Mouse (Mus musculus) megakaryocyte, embryonic 14.5 days (primary cell): Measurements from ENCODE around the gene Mfsd6l. TPM values are rescaled to one million over a fixed set of nuclear protein-coding genes. Genes with fewer than 3 reads are reported as not detected.

Source experiments
- H3K27me3 ChIP-seq: replicated peaks from 2 replicates; pipeline ENCODE3; 2012; ENCODE audit warnings: inconsistent platforms
- H3K36me3 ChIP-seq: replicated peaks from 2 replicates; pipeline ENCODE3; 2012; ENCODE audit warnings: low read length, inconsistent platforms, mixed read lengths
- H3K4me1 ChIP-seq: 2 replicates; pipeline ENCODE4 v1.6.1; 2012; ENCODE audit warnings: inconsistent platforms
- H3K4me3 ChIP-seq: replicated peaks from 2 replicates; pipeline ENCODE3; 2012; ENCODE audit warnings: moderate library complexity, mild to moderate bottlenecking, inconsistent platforms
- H3K9me3 ChIP-seq: 2 replicates; pipeline ENCODE4 v1.6.1; 2012; ENCODE audit warnings: inconsistent platforms
- FLI1 ChIP-seq: IDR thresholded peaks from 2 replicates; pipeline ENCODE4 v1.6.1; 2012; ENCODE audit warnings: low read length, inconsistent platforms, mixed read lengths
- GATA1 ChIP-seq: IDR thresholded peaks from 3 replicates; pipeline ENCODE4 v1.6.1; 2012; ENCODE audit warnings: mixed read lengths, low read length, inconsistent platforms, borderline replicate concordance
- polyA plus RNA-seq: library from polyadenylated mRNA; stranded (reverse); fragments of >175 nt; gene quantifications from 2 replicates; pipeline ENCODE4 v1.2.3, GENCODE M21; 2012; ENCODE audit warnings: low replicate concordance; ENCODE audit not compliant: insufficient read depth

The Mfsd6l gene
- 0.04 TPM in 1 of 2 replicates, not detected in the other for polyA plus RNA-seq

DNA sequence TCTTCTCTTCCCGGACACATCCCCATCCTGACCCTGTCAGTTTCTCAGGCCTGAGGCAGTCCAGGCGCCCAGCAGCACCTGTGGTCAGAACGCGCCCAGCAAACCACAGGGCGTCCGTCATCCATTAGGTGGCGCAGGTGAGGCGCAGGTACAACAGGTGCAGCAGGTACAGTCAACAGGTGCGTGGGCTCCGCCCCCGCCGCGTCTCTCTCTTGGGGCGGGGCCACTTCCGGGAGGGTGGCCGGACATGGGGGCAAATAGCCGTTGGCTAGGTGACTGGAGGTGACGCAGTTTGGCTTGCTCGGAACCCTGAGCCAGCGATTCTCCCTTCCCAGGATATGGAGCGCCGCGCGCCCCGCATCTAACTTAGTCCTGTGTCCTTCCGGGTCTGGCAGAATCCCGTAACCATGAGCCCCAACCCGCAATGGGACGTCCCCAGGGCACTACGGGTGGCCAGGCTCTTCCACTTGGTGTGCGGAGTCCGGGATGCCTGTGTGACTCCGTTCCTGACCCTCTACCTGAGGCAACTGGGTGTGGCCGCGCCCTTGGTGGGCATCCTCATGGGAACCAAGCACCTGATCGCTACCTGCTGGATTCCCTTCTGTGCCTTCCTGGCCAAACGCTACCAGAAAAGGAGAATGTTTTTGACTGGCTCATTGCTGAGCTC lies at the start of gene Mfsd6l:
Gene Mfsd6l (plus strand): TSS at position 269 of the 667 bp plus-strand sequence.
- Histone ChIP-seq H3K4me3 (no peak within 1 kb of the TSS), H3K36me3 (no peaks in the 10 kb centered on the region), H3K9me3 (no peaks in the 10 kb centered on the region), H3K27me3 (peaks cover 32% of the 10 kb centered on the region), H3K4me1 (no peaks in the 10 kb centered on the region)
- no peak for TF ChIP-seq GATA1
- TF ChIP-seq FLI1: no peak

DNA sequence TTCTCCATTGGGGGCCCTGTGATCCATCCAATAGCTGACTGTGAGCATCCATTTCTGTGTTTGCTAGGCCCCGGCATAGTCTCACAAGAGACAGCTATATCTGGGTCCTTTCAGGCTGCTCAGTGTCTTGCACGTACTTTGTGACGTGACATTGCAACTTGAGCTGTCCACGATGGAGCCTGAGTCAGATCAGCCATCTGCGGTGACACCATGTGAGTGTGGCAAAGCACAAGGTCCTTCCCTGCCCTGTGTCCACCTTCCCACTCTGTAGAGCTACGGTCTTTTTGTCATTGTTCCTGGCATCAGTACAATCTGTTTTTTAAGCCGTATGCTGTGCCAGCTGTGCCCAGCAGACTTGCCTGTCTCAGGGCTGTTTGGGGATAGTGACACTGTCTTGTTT lies 48.7 kb upstream of the Mfsd6l start:
- H3K4me1 ChIP-seq: peaks cover 10% of the 10 kb centered on the region
- no peaks in the 10 kb centered on the region for H3K36me3 ChIP-seq
- no peak overlapping the region for H3K4me3 ChIP-seq
- H3K27me3 ChIP-seq: peaks cover 19% of the 10 kb centered on the region
- TF ChIP-seq FLI1 (no peak), GATA1 (no peak)
- H3K9me3 ChIP-seq: no peaks in the 10 kb centered on the region

- H3K4me1 ChIP-seq: no peaks in the 10 kb centered on the region
- H3K36me3 ChIP-seq: no peaks in the 10 kb centered on the region
- H3K4me3 ChIP-seq: no peak overlapping the region
- H3K27me3 ChIP-seq: peaks cover 9% of the 10 kb centered on the region
- TF ChIP-seq FLI1 (no peak), GATA1 (no peak)
- H3K9me3 ChIP-seq: no peaks in the 10 kb centered on the region
Measured at GRCm38 (mm10) chr11:68508619-68509018, 47.4 kb upstream of the Mfsd6l start.

GRCm38 (mm10) chr11:68509194-68509593 lies 46.8 kb upstream of the Mfsd6l start:
- H3K4me3 ChIP-seq: no peak overlapping the region
- no peaks in the 10 kb centered on the region for H3K9me3 ChIP-seq
- H3K27me3 ChIP-seq: peaks cover 9% of the 10 kb centered on the region
- H3K4me1 ChIP-seq: no peaks in the 10 kb centered on the region
- H3K36me3 ChIP-seq: no peaks in the 10 kb centered on the region
- TF ChIP-seq FLI1: no peak
- no peak for TF ChIP-seq GATA1

- no peak overlapping the region for H3K4me3 ChIP-seq
- no peaks in the 10 kb centered on the region for H3K36me3 ChIP-seq
- no peak for TF ChIP-seq FLI1
- TF ChIP-seq GATA1: no peak
- peaks cover 3% of the 10 kb centered on the region for H3K27me3 ChIP-seq
- H3K4me1 ChIP-seq: no peaks in the 10 kb centered on the region
- H3K9me3 ChIP-seq: no peaks in the 10 kb centered on the region
Measured at GRCm38 (mm10) chr11:68513969-68514368, 42.0 kb upstream of the Mfsd6l start.

DNA sequence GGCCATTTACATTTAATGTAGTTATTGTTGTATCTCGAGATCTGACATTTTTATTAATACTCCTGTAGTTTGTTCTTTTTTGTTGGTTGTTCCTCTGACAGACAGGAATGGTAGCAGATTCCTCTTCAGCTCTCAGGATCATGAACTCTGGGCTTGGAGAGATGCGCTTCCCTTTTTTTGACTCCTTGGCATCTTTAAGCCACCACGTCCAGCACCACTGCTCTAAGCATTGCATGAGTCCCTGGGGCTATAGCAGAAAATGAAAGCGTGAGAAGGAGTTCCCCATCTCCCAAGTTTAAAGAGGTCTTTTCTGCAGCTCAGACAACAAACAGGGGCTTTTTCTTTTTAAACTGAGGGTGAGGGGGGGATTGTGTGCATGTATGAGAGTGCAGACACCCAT lies 36.6 kb upstream of the Mfsd6l start:
- no peak for TF ChIP-seq FLI1
- TF ChIP-seq GATA1: no peak
- Histone ChIP-seq H3K36me3 (no peaks in the 10 kb centered on the region), H3K27me3 (peaks cover 3% of the 10 kb centered on the region), H3K9me3 (no peaks in the 10 kb centered on the region), H3K4me3 (no peak overlapping the region), H3K4me1 (no peaks in the 10 kb centered on the region)

GRCm38 (mm10) chr11:68519815-68520214 lies 36.2 kb upstream of the Mfsd6l start:
- Histone ChIP-seq H3K4me1 (no peaks in the 10 kb centered on the region), H3K4me3 (no peak overlapping the region), H3K9me3 (no peaks in the 10 kb centered on the region)

DNA sequence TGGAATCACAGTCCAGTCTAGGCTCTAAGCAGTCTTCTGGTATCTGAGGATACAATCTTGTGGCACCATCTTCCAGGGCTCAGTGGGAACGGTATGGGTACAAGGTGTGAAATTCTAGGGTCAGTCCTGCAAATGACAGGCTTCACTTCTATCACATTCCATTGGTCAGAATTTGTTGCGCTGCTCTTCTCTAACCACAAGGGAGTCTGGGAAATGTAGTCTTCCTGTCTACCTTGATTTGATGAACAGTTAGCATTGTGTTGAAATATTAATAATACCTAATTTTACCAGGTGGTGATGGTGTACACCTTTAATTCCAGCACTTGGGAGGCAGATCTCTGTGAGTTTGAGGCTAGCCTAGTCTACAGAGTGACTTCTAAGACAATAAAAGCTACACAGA lies 35.5 kb upstream of the Mfsd6l start:
- H3K9me3 ChIP-seq: no peaks in the 10 kb centered on the region
- H3K4me3 ChIP-seq: no peak overlapping the region
- H3K4me1 ChIP-seq: no peaks in the 10 kb centered on the region
- no peaks in the 10 kb centered on the region for H3K36me3 ChIP-seq
- peaks cover 3% of the 10 kb centered on the region for H3K27me3 ChIP-seq
- TF ChIP-seq GATA1: no peak
- no peak for TF ChIP-seq FLI1

More at GRCm38 (mm10) chr11:68519815-68520214, 36.2 kb upstream of the Mfsd6l start:
- no peak for TF ChIP-seq GATA1
- no peak for TF ChIP-seq FLI1
- peaks cover 3% of the 10 kb centered on the region for H3K27me3 ChIP-seq
- no peaks in the 10 kb centered on the region for H3K36me3 ChIP-seq

- Histone ChIP-seq H3K4me3 (no peak overlapping the region), H3K36me3 (no peaks in the 10 kb centered on the region), H3K27me3 (peaks cover 7% of the 10 kb centered on the region), H3K9me3 (no peaks in the 10 kb centered on the region), H3K4me1 (no peaks in the 10 kb centered on the region)
- TF ChIP-seq FLI1 (no peak), GATA1 (no peak)
Measured at GRCm38 (mm10) chr11:68521352-68521751, 34.6 kb upstream of the Mfsd6l start.

- no peaks in the 10 kb centered on the region for H3K9me3 ChIP-seq
- TF ChIP-seq GATA1: no peak
- no peak for TF ChIP-seq FLI1
- H3K36me3 ChIP-seq: no peaks in the 10 kb centered on the region
- H3K27me3 ChIP-seq: peaks cover 31% of the 10 kb centered on the region
- no peaks in the 10 kb centered on the region for H3K4me1 ChIP-seq
- no peak overlapping the region for H3K4me3 ChIP-seq
Measured at GRCm38 (mm10) chr11:68526441-68526840, 29.5 kb upstream of the Mfsd6l start.
